Mouse (Mus musculus) adrenal gland, adult 18-20 months (tissue): ENCODE results near the gene Gfra1. TPM values are rescaled to one million over a fixed set of nuclear protein-coding genes. Genes with fewer than 3 reads are reported as not detected.

ENCODE experiments used
- DNase-seq, 2 experiments: peaks; one replicate each; pipeline ENCODE4 v3.0.0; 2021 to 2022; ENCODE audit warnings: low spot score in 2 of 2
- total RNA-seq, 2 experiments: library from RNA; stranded (reverse); gene quantifications; 1 replicate in 1 of 2; 2 replicates in 1 of 2; pipeline ENCODE4 v1.2.3; 2021

The Gfra1 gene
- total RNA-seq, 2 experiments from 2014 or later = 1.0 to 2.9 TPM

- no peak for DNase-seq
Measured at GRCm38 (mm10) chr19:58396604-58396984, 59.1 kb downstream of the Gfra1 start.

- no peak for DNase-seq
Measured at GRCm38 (mm10) chr19:58395785-58396603, 59.7 kb downstream of the Gfra1 start.

- DNase-seq = no peak
Measured at GRCm38 (mm10) chr19:58393121-58393520, 62.6 kb downstream of the Gfra1 start.

GRCm38 (mm10) chr19:58391796-58392195, 63.9 kb downstream of the Gfra1 start:
- DNase-seq = no peak

- no peak for DNase-seq
Measured at GRCm38 (mm10) chr19:58389466-58389865, 66.2 kb downstream of the Gfra1 start.

- DNase-seq = no peak
Measured at GRCm38 (mm10) chr19:58388851-58389447, 66.8 kb downstream of the Gfra1 start.

- no peak for DNase-seq
Measured at GRCm38 (mm10) chr19:58383273-58383672, 72.4 kb downstream of the Gfra1 start.

- no peak for DNase-seq
Measured at GRCm38 (mm10) chr19:58382535-58382934, 73.2 kb downstream of the Gfra1 start.

GRCm38 (mm10) chr19:58377969-58378368, 77.7 kb downstream of the Gfra1 start:
- no peak for DNase-seq

- no peak for DNase-seq
Measured at GRCm38 (mm10) chr19:58376675-58377102, 79.0 kb downstream of the Gfra1 start.

- no peak for DNase-seq
Measured at GRCm38 (mm10) chr19:58374648-58375047, 81.1 kb downstream of the Gfra1 start.

- DNase-seq = no peak
Measured at GRCm38 (mm10) chr19:58374155-58374554, 81.6 kb downstream of the Gfra1 start.

- DNase-seq = no peak
Measured at GRCm38 (mm10) chr19:58368513-58368912, 87.2 kb downstream of the Gfra1 start.

GRCm38 (mm10) chr19:58364688-58365087, 91.0 kb downstream of the Gfra1 start:
- DNase-seq = no peak

- DNase-seq = no peak
Measured at GRCm38 (mm10) chr19:58360982-58361381, 94.7 kb downstream of the Gfra1 start.

- no peak for DNase-seq
Measured at GRCm38 (mm10) chr19:58358063-58358462, 97.6 kb downstream of the Gfra1 start.

GRCm38 (mm10) chr19:58353953-58354352, 101.8 kb downstream of the Gfra1 start:
- no peak for DNase-seq

- no peak for DNase-seq
Measured at GRCm38 (mm10) chr19:58353260-58353870, 102.3 kb downstream of the Gfra1 start.

- no peak for DNase-seq
Measured at GRCm38 (mm10) chr19:58349890-58350408, 105.8 kb downstream of the Gfra1 start.

- DNase-seq = no peak
Measured at GRCm38 (mm10) chr19:58345137-58345536, 110.6 kb downstream of the Gfra1 start.

GRCm38 (mm10) chr19:58341351-58341750, 114.4 kb downstream of the Gfra1 start:
- no peak for DNase-seq

GRCm38 (mm10) chr19:58340221-58340620, 115.5 kb downstream of the Gfra1 start:
- no peak for DNase-seq
